In the genomic region with DNA sequence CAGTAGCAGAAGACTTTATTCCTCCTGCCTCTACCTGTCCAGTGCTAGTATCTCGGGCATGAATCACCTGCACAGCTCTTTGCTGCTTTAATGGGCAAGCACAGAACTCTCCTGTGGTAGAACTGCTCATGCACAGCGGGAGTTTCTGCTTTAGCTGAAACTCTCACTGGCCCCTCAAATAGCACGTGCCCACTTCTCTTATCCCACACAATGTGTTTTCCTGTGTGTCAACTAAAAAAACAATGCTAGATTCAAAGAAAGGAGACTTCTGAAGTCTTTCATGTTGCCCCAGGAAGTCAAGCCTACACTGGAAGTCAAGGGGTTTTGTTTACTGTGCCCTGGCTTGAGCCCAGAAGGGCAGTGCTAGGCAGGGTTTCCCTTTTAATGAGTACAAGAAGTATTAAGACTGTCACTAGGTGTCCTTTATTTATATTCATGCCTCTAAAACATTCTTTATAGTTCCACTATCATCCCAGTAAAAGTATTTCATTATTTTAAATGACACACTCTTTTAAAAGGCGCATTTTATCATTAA, we compare ENCODE assay signal across 12 mouse cellular contexts. TPM values are rescaled to one million over a fixed set of nuclear protein-coding genes. Genes with fewer than 3 reads are reported as not detected.
DNase-seq lines count a peak whose midpoint lies in the region; ATAC-seq and TF ChIP-seq lines count a peak whose summit lies in the region.
"Had no signal": no experiment of that assay in that cellular context is flagged by ENCODE, and none has a peak within 500 bp of the region (broad histone marks: within the 10 kb centered on the region; RNA-seq: fewer than 3 reads in every experiment).

No protein-coding gene starts in this region.

- no peak overlapping the region for H3K9ac ChIP-seq in hindbrain, postnatal 0 days (replicated peaks; ENCODE audit: low read length)
- H3K9ac ChIP-seq: embryonic facial prominence, embryonic 15.5 days; neural tube, embryonic 12.5 days had no signal

- H3K27me3 ChIP-seq in hindbrain, postnatal 0 days (ENCODE audit: insufficient read depth, low read length): no peaks in the 10 kb centered on the region
- H3K27me3 ChIP-seq: neural tube, embryonic 12.5 days had no signal

- no peak for DNase-seq in left cerebral cortex, adult 2 months (ENCODE audit: extremely low spot score in 1 of 2, low spot score in 2 of 2)
- no peak for DNase-seq in left cerebral cortex, postnatal 4 days
- no peak for DNase-seq in hindbrain, postnatal 0 days (ENCODE audit: low spot score)
- DNase-seq in kidney, postnatal 14 days: peak; percentile 60
- peak; percentile 47 for DNase-seq in lung, postnatal 14 days
- DNase-seq in layer of hippocampus, adult 9-10 months (ENCODE audit: low spot score): no peak
- no peak for DNase-seq in cerebellum, postnatal 10 days
- DNase-seq: cerebellum, postnatal 14 days; gastrocnemius, postnatal 14 days had no signal

- intact Hi-C loops in left cerebral cortex, adult 2 months (cut with DNase I): no loop called here
- intact Hi-C loops in left cerebral cortex, postnatal 4 days (cut with DNase I): no loop called here

- peak overlapping the region; percentile 98; the same call in 1 of the 2 replicates for H3K4me2 ChIP-seq in hindbrain, postnatal 0 days (ENCODE audit: low read depth, low read length)
- H3K4me2 ChIP-seq: embryonic facial prominence, embryonic 15.5 days had no signal

- no peak for ATAC-seq in hindbrain, postnatal 0 days
- ATAC-seq in erythroblast, adult 5-6 weeks (replicated peaks; ENCODE audit: low FRiP score, poor library complexity, severe bottlenecking): no peak

- H3K4me3 ChIP-seq in left cerebral cortex, adult 2 months: peak overlapping the region; percentile 83
- no peak overlapping the region for H3K4me3 ChIP-seq in hindbrain, postnatal 0 days (ENCODE audit: low read length)
- H3K4me3 ChIP-seq: embryonic facial prominence, embryonic 15.5 days; neural tube, embryonic 12.5 days had no signal

- peaks cover 2% of the 10 kb centered on the region; the same call in 1 of the 2 replicates for H3K4me1 ChIP-seq in hindbrain, postnatal 0 days (ENCODE audit: insufficient read depth, low read length)

- peak overlapping the region; percentile 44; the same call in 1 of the 2 replicates for H3K27ac ChIP-seq in left cerebral cortex, adult 2 months
- no peak overlapping the region for H3K27ac ChIP-seq in hindbrain, postnatal 0 days
- H3K27ac ChIP-seq: embryonic facial prominence, embryonic 15.5 days; neural tube, embryonic 12.5 days had no signal

- 27% methylated on average over 4 of the region's 4 CpGs for WGBS in hindbrain, postnatal 0 days

- no peak for TF ChIP-seq CTCF in left cerebral cortex, adult 2 months (IDR thresholded peaks at IDR 0.05)
- no peak for TF ChIP-seq CTCF in hindbrain, postnatal 0 days (IDR thresholded peaks at IDR 0.05; ENCODE audit: low read depth)

- no peaks in the 10 kb centered on the region for H3K9me3 ChIP-seq in hindbrain, postnatal 0 days (ENCODE audit: low read length)
- H3K9me3 ChIP-seq: embryonic facial prominence, embryonic 15.5 days; neural tube, embryonic 12.5 days had no signal

- no peaks in the 10 kb centered on the region for H3K36me3 ChIP-seq in hindbrain, postnatal 0 days (ENCODE audit: insufficient read depth, low read length)
- H3K36me3 ChIP-seq: embryonic facial prominence, embryonic 15.5 days; neural tube, embryonic 12.5 days had no signal

RNA-seq across cellular contexts. Expression of a gene that starts 2.1 kb away (rescaled TPM):
- 10 to 100 TPM; 22.3 to 23.6 TPM for total RNA-seq in left cerebral cortex, adult 2 months (2021)
- 10 to 100 TPM; 15.5 to 18.0 TPM for total RNA-seq in left cerebral cortex, postnatal 4 days (2021)
- total RNA-seq in hindbrain, postnatal 0 days (2014; rRNA removed): 15.0 and 16.0 TPM in 2 replicates
- polyA plus RNA-seq in hindbrain, postnatal 0 days (2015; fragmentation: Nextera tagmentation; extraction: Ambion mirVana): 29.4 and 29.5 TPM in 2 replicates
- 3.5 TPM in 1 of 2 replicates, not detected in the other for total RNA-seq in erythroblast, adult 5-6 weeks (2015; ENCODE audit: low replicate concordance)
- total RNA-seq in erythroblast, adult 5-6 weeks (2017; ENCODE audit: low replicate concordance): 0.34 and 2.1 TPM in 2 replicates

RNA-seq across cellular contexts. Expression of a gene that starts 39.5 kb away (rescaled TPM):
- 10 to 100 TPM; 82.2 to 84.6 TPM for total RNA-seq in left cerebral cortex, adult 2 months (2021)
- total RNA-seq in left cerebral cortex, postnatal 4 days (2021): 10 to 100 TPM; 80.1 to 81.3 TPM
- 99.6 and 102 TPM in 2 replicates for total RNA-seq in hindbrain, postnatal 0 days (2014; rRNA removed)
- 172 and 175 TPM in 2 replicates for polyA plus RNA-seq in hindbrain, postnatal 0 days (2015; fragmentation: Nextera tagmentation; extraction: Ambion mirVana)
- total RNA-seq in erythroblast, adult 5-6 weeks (2015; ENCODE audit: low replicate concordance): 10.2 and 28.0 TPM in 2 replicates
- total RNA-seq in erythroblast, adult 5-6 weeks (2017; ENCODE audit: low replicate concordance): 27.5 and 32.1 TPM in 2 replicates

RNA-seq across cellular contexts. Expression of a gene that starts 52.4 kb away (rescaled TPM):
- total RNA-seq in left cerebral cortex, adult 2 months (2021): 100 to 1,000 TPM; 414 to 463 TPM
- total RNA-seq in left cerebral cortex, postnatal 4 days (2021): 100 to 1,000 TPM; 162 to 172 TPM
- 125 and 137 TPM in 2 replicates for total RNA-seq in hindbrain, postnatal 0 days (2014; rRNA removed)
- polyA plus RNA-seq in hindbrain, postnatal 0 days (2015; fragmentation: Nextera tagmentation; extraction: Ambion mirVana): 111 and 114 TPM in 2 replicates
- total RNA-seq in erythroblast, adult 5-6 weeks (2015; ENCODE audit: low replicate concordance): 13.6 and 14.0 TPM in 2 replicates
- total RNA-seq in erythroblast, adult 5-6 weeks (2017; ENCODE audit: low replicate concordance): 9.3 and 14.5 TPM in 2 replicates

Comparison
In these comparisons a context has a peak if more than half of its experiments do, and no peak if none do; other contexts are left out.
1. DNase-seq: peak in kidney, postnatal 14 days (single experiment) and lung, postnatal 14 days (single experiment); none in left cerebral cortex, adult 2 months (0 of 2), left cerebral cortex, postnatal 4 days (single experiment), hindbrain, postnatal 0 days (single experiment), layer of hippocampus, adult 9-10 months (single experiment) and cerebellum, postnatal 10 days (0 of 2).